Mouse (Mus musculus): ENCODE measurements around the gene Tbc1d22b.

- TF ChIP-seq CTCF (IDR thresholded peaks at IDR 0.05; ENCODE audit: low read depth, low read length): no peak
- TF ChIP-seq EP300 (IDR thresholded peaks at IDR 0.05; ENCODE audit: insufficient read depth, low read depth, low read length): no peak
Measured at GRCm38 (mm10) chr17:29556456-29556855, 6.9 kb downstream of the Tbc1d22b start.

Measured in ES-Bruce4 (cell line).